Mouse (Mus musculus): ENCODE results near the gene Nhsl1. TPM values are rescaled to one million over a fixed set of nuclear protein-coding genes. Genes with fewer than 3 reads are reported as not detected.

Nhsl1 gene
- polyA plus RNA-seq, 1 experiment from 2014 or later, result 16.3 TPM

DNA sequence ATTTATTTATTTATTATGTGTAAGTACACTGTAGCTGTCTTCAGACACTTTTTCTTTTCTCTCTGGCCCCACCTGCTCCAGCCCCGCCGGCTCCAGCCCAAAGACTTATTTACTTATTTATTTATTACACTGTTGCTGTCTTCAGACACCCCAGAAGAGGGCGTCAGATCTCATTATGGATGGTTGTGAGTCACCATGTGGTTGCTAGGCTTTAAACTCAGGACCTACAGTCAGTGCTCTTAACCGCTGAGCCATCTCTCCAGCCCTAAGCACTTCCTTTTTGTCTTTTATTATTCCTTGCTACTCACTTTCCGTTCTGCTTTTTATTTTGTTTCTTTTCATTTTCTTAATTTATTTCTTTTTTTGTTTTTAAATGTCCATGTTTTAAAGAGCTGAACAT lies 242.7 kb downstream of the Nhsl1 start:
- H3K36me3 ChIP-seq (ENCODE audit: poor library complexity, severe bottlenecking), result no peaks in the 10 kb centered on the region
- H3K4me3 ChIP-seq, result no peak overlapping the region
- no peak overlapping the region for H3K9ac ChIP-seq
- no peaks in the 10 kb centered on the region for H3K27me3 ChIP-seq
- 56% methylated on average over 5 of the region's 5 CpGs for WGBS
- H3K4me2 ChIP-seq, result no peak overlapping the region
- no peak overlapping the region for H3K27ac ChIP-seq
- no peak for ATAC-seq
- H3K4me1 ChIP-seq, result no peaks in the 10 kb centered on the region
- H3K9me3 ChIP-seq (replicated peaks), result no peaks in the 10 kb centered on the region

DNA sequence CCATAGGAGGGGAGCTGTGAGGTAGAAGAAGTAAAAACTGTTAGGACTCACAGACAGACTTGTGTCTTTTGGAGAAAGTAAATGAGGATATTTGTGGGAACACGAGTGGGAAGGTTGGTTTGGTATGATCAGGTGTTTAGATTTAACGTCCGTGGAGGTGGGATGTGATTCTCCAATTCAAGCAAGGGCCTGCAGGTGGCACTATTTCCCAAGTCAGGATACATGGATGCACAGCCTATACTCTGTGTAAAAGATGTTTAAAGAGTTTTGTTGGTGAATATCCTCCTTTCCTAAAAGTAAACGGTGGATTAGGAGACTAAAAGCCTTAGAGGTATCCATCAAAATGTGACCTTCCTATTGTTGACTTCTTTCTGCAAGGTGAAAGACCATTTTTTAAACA lies 244.2 kb downstream of the Nhsl1 start:
- ATAC-seq, result peak; percentile 85
- Histone ChIP-seq H3K27me3 (no peaks in the 10 kb centered on the region), H3K36me3 (ENCODE audit: poor library complexity, severe bottlenecking) (no peaks in the 10 kb centered on the region), H3K4me2 (no peak overlapping the region), H3K9ac (no peak overlapping the region), H3K27ac (no peak overlapping the region), H3K9me3 (replicated peaks) (no peaks in the 10 kb centered on the region), H3K4me3 (no peak overlapping the region), H3K4me1 (no peaks in the 10 kb centered on the region)
- WGBS, result 5% methylated on average over 4 of the region's 4 CpGs

DNA sequence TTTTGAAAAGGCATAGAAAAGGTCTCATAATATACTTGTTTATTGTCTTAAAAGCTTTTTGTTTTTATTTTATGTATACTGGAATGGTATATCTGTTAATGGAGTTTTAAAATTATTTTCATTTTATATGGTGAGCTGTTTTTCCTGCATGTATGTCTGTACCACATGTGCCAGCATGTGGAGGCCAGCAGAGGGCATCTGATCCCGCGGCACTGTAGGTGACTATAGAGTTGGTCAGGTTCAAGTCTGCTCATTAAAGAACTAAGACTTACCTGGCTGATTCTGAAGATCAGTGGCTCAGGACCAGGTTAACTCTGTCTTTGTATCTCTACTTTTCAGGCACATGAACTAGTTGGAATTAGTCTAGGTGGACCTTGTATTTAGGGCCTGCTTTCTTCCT lies 253.8 kb downstream of the Nhsl1 start:
- no peak overlapping the region for H3K27ac ChIP-seq
- H3K4me2 ChIP-seq, result no peak overlapping the region
- no peaks in the 10 kb centered on the region for H3K27me3 ChIP-seq
- no peak overlapping the region for H3K9ac ChIP-seq
- H3K9me3 ChIP-seq (replicated peaks), result no peaks in the 10 kb centered on the region
- WGBS, result 61% methylated on average over 2 of the region's 2 CpGs
- no peaks in the 10 kb centered on the region for H3K4me1 ChIP-seq
- H3K36me3 ChIP-seq (ENCODE audit: poor library complexity, severe bottlenecking), result no peaks in the 10 kb centered on the region
- no peak for ATAC-seq
- H3K4me3 ChIP-seq, result no peak overlapping the region

Other genes with a start within 250 kb of the Nhsl1 start
- 0.58 TPM in 1 of 2 replicates, not detected in the other for gene Ect2l, start 108.1 kb upstream of the Nhsl1 start, polyA plus RNA-seq (2015; fragmentation: Nextera tagmentation; extraction: Ambion mirVana)
- gene Ccdc28a, start 84.0 kb upstream of the Nhsl1 start, polyA plus RNA-seq (2015; fragmentation: Nextera tagmentation; extraction: Ambion mirVana), result 6.8 and 7.2 TPM in 2 replicates
- 5.3 and 5.7 TPM in 2 replicates for gene Hebp2, start 227.1 kb downstream of the Nhsl1 start, polyA plus RNA-seq (2015; fragmentation: Nextera tagmentation; extraction: Ambion mirVana)